Mouse (Mus musculus): Measurements from ENCODE around the gene Lrrfip2.

GRCm38 (mm10) chr9:111213501-111213900 is 96.1 kb downstream of the Lrrfip2 start:
- TF ChIP-seq POLR2A (IDR thresholded peaks at IDR 0.05; ENCODE audit: low read depth, low read length) (no peak), CTCF (IDR thresholded peaks at IDR 0.05; ENCODE audit: extremely low read depth, insufficient read length, insufficient replicate concordance, low read depth, low read length) (no peak)
